Mouse (Mus musculus): ENCODE results near the gene Ano6.

The Ano6 gene

GRCm38 (mm10) chr15:95976156-95976876 is 185.7 kb downstream of the Ano6 start:
- CTCF ChIA-PET = interaction anchor here (0.6 kb wide), 1 partner anchor 19 kb away, joined by 3 read pairs; no protein-coding TSS in a partner anchor

- CTCF ChIA-PET = interaction anchor here (0.7 kb wide), 1 partner anchor 15 kb away, joined by 6 read pairs; no protein-coding TSS in a partner anchor
Measured at GRCm38 (mm10) chr15:95977169-95977938, 186.7 kb downstream of the Ano6 start.

- CTCF ChIA-PET = no interaction called here
Measured at GRCm38 (mm10) chr15:95977939-95978252, 187.3 kb downstream of the Ano6 start.

DNA sequence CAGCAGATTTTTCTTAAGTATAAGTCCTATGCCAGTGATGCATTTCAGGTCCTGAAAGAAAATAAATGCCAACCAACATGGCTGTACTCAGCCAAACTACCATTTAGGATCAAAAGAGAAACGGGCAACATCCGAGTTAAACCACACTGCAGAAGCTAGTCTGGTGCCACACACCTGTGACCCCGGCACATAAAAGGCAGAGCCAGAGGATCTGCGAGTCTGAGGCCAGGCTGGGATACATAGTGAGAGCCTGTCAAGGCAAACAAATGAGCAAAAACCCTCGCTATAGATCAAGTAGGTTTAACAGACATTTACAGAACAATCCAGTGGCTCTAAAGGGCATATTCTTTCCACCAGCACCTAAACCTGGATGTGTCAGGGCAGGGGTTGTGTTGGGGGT is 190.0 kb downstream of the Ano6 start:
- CTCF ChIA-PET = no interaction called here

GRCm38 (mm10) chr15:95987916-95988315 is 197.3 kb downstream of the Ano6 start:
- CTCF ChIA-PET = no interaction called here

DNA sequence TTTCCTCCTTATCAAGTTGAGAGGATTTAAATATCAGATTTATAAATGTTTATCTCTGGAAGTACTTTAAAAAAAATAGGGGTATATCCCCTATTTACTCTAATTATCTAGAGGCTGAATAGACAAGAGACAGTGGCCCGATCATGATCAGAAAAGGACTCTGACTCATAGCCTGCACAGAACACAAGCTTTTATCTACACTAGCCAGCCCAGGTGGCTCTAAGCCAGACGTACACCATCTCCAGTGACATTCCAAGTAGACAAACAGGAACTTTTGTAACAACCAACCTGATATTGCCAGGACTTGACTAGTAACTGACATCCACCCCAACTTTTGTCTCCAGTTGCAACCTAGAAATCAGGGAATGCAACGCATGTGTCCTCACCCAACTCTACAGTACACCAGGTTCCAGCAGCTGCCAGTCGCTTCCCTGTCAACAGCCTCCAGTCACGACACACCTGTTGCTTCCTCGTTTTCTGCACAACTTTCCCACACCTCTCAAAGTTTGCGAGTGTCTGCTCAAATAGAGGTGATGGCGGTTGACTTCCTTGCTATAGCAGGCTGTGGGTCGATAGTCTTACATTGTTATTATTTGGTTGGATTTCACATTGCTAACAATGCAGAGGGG is 199.0 kb downstream of the Ano6 start:
- CTCF ChIA-PET = no interaction called here

GRCm38 (mm10) chr15:96002958-96003601 is 212.4 kb downstream of the Ano6 start:
- CTCF ChIA-PET = interaction anchor here (0.6 kb wide), 1 partner anchor 1528 kb away, joined by 3 read pairs; no protein-coding TSS in a partner anchor

- CTCF ChIA-PET = no interaction called here
Measured at GRCm38 (mm10) chr15:96011640-96012390, 221.2 kb downstream of the Ano6 start.

DNA sequence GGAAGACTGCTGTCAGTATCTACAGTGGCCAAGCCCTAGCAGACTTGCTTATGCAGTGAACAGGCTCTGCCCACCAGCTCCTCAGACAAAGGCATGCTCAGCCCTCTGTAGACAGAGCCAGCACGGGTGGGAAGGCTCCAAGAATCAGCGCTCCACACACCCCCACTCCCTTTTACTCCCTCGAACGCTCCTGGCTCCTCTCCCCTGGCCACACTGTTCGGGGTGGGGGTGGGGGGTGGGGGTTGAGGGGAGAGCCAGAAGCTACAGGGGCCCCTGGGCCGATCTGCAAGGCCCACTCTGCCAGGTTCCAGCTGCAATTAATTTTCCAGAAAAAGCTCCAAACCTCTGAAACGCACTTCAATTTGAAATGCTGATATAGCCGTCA is 221.7 kb downstream of the Ano6 start:
- CTCF ChIA-PET = no interaction called here

DNA sequence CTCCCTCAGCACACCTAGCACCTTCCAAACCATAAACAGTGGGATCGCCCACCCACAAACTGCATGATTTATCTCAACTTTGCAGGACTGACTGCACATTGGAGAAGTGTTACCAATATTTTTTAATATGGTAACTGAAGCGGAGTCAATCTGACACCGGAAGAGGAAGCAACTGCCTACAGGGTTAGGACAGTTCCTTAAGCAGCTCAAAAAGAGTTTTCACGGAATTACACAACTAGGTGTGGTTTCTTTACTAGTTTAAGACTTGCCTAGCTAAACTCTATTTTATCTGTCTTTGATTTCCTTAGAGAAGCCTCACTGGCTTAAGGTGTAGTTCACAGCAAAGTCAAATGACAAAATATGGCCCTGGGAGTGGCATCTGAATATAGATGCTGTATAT is 223.9 kb downstream of the Ano6 start:
- CTCF ChIA-PET = no interaction called here

DNA sequence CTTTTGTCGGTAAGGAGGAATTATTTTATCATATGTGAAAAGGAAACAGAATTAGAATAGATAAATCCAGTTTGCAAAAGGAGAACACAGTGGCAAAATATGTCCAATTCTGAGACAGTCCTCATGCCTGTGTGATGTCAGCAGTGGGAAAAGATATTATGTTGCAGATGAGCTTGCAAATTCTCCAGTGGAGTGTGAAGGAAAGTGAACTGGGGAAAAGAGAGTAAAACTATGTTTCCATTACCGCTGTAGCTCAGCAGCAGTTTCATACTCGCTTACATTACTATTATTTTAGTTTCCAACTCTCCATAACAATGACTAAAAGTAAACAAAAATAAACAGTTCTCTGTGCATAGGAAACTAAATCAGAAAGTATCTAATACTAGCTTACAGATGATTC is 229.8 kb downstream of the Ano6 start:
- CTCF ChIA-PET = no interaction called here

DNA sequence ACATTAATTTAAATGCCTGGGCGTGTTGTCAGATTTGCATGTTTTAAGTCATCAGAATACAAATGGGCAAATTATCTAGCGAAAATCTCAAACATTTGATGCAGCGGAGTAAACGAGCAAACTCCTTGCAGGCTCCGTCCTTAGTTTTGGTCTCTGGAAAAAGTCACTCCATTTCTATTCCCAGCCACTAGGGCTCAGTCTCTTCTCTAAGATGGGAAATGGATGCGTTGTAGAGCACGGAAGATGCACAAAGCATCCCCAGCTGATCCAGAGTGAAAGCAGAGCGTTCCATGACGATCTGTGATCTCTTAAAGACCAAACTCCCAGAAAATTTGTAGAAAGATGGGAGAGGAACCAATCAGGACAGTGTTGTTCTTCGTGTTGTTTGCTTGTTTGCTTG is 230.9 kb downstream of the Ano6 start:
- CTCF ChIA-PET = no interaction called here
